Mouse (Mus musculus): ENCODE data around the gene Lenep. TPM values are rescaled to one million over a fixed set of nuclear protein-coding genes. Genes with fewer than 3 reads are reported as not detected.
"Not testable (repeated sequence)": the region's sequence is repeated elsewhere in the genome, so short reads cannot be mapped to it uniquely, and the experiment has no call there.

Lenep gene
- under 1 TPM in 1 of 2 experiments, not detected in 1; 0.68 TPM for total RNA-seq (2021)

DNA sequence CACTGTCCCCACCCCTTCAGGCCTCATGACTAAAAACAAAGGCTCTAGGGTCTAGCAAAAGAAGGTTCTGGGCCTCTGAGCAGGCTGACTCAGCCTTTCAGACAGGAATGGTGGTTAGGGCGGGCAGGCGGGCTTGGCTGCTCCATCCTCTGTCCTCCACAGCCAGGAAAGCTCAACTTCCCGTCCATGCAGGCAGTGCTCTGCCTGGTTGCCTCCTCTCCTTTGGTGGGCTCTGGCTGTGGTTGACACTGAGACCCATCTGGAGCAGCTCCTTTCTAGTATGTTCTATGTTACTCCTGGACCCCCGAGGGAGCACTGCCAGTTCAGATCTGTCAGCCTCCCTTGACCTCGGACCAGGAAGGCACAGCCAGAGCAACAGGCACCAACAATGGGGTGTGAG is at the start of gene Lenep:
Gene Lenep (minus strand): TSS at position 101 of the 400 bp plus-strand sequence.
- DNase-seq, result no peak

DNA sequence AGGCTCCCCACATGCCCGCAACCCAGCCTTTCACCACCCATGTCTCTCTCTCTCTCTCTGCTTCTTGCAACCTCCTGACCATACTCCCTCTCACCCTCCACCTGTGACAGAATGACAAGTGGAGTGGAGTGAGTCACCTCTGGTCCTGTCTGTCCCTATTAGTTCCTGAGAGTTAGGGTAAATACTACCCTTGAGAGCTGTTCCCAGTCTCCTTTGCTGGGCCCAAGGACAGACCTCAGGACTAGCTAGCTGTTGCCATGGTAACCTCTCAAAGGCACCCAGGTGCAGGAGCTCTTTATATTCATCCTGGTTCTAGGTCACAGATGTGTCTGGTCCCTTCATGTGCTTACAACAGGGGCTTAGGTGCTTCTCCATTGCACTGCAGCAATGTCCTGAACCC is 49.3 kb upstream of the Lenep start:
- DNase-seq, result no peak

DNA sequence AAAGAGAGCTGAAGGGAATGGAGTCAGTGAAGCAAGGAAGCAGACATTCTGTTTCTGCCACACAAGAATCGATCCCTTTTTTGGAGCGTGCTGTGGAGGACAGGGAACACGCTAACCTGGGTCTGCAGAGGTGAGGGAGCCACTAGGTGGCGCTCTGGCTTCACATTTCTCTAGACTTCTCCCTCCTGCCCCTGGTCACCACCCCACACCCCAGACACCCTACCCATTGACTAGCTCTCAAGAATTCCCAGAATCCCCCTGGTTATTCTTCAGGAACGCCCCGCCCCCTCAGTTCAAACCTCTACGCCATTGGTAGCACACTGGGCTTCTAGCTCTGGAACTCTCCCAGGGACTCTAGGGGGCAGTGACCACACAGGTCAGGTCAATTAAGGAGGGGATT is 46.9 kb upstream of the Lenep start:
- peak; percentile 81 for DNase-seq

DNA sequence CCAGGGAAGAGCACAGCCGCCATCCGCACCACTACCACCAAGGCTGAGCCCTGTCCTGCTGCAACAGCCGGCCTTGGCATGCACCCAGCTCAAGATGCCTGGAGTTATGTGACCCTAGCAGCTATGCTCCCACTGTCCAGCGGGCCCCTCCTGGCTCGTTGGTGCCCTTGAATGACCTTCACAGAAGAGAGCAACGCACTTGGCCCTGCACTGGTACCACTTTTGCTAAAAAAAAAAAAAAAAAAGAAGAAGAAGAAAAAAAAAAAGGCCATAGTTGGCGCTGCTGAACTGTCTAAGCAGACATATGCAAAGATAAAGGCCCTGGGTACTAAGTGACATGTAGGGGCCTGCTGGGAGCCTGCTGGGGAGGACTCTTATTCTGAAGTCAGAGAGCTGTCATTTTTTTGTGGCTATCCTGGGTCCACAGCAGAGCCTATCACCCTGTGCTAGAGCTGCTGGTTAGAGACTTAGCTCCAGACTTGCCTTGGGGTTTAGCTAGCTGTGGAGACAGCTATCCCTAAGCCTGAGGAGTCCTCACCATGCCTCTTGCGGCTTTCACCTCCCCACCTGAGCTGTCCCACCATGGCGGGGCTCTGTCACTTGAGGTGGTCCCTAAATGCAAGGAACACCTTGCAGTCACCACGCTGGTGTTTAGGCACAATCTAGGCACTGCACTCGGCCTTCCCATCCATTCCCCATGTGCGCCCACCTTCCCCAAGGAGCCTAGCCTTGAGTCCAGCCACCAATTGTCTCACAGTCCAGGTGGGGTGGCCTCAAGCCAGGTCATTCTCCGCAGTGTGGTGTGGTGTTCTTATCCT is 46.3 kb upstream of the Lenep start:
- DNase-seq, result peak; percentile 73

DNA sequence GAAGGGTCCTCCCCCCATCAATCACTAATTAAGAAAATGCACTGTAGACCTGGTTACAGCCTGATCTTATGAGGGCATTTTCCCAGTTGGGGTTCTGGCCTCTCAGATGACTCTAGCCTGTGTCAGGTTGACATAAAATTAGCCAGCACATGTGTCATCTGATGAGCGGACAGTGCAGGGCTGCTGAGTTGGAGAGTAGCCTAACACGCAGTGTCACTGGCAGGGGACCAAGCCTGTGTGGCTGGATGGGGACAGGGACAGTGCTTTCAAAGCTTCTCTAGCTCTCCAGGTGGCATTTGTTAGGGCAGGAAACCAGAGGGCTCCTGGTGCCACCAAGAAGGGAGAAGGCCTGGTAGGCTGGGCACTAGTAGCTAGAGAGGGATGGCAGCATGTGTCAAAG is 38.1 kb upstream of the Lenep start:
- peak; percentile 38 for DNase-seq

DNA sequence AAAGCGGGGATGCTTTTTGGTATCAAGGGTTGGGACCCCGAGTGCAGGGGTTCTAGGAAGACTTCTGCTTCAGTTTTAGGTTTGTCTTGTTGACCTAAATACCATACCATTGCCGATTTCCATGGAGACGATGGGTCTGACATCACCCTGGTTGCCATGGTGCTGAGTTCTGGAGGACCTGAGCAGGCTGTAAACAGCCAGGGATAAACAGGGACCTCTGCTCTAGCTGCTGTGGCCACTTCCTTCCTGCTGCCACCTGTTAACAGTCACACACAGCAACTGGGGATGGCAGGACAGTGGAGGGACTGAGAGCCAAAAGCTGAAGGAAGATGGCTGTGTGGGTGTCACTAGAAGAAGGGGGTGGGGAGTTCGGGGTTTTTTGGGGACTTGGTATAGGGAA is 34.7 kb upstream of the Lenep start:
- DNase-seq, result peak; percentile 44

DNA sequence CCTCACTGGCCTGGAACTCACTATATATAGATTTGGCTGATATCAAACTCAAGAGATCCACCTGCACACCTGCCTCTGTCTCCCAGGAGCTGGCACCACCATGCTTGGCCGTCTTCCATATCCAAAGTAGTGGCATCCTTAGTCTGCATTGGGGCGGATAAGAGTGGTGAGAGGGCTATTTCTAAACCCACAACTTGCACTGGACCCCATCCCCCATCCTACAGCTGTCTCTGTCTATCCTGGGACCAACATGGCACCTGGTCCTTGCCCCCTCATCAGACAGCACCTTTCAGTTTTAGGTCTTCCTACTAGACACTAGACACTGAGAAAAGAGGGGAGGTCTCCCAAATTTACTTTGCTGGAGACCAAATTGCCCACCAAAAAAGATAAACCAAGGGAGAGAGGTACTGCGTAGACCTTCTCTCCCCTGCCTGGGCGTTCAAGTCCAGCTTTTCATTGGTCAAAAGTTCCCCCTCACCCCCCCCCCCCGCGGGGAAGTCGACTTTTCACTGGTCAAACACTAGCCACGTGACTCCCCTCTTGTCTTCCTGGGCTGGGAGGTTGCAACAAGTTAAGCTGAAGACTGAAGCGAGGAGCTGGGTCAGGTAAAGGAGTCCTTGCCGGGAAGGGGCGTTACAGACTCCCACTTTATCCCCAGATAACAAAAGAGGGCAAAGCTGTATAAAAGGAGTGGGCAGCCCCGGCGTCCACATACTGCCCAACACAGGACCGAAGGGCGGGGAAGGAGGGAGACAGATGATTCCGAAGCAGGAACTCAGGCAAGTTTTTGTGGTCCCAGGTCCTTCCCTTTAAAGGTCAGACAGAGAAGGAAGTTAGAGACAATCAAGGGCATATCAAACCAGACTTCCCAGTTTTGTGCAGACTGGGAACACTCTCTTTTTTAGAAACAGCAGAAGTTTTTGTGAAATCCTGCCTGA is 33.9 kb upstream of the Lenep start, which contains the start of gene Pbxip1:
Gene Pbxip1 (plus strand): TSS at position 531 of the 938 bp plus-strand sequence.
- peak; percentile 69 for DNase-seq

DNA sequence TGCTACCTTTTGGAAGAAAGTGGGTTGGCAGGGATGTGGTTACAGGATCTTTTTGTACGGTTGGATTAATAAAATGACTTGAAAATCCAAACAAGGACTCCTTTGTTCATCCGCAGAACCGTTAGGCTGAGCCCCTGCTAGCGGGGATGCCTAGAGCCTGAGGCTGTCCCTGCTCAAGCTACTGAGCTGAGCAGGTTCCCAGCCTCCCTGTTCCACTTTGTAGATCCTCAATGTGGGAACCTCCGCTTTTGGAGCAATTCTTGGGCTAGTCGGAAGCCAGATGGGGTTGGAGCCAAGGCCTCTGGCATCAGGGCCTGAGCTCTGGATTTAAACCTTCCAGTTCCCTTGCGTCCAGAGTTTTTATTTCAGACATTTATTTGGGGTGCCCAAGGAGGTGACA is 32.4 kb upstream of the Lenep start:
- no peak for DNase-seq

DNA sequence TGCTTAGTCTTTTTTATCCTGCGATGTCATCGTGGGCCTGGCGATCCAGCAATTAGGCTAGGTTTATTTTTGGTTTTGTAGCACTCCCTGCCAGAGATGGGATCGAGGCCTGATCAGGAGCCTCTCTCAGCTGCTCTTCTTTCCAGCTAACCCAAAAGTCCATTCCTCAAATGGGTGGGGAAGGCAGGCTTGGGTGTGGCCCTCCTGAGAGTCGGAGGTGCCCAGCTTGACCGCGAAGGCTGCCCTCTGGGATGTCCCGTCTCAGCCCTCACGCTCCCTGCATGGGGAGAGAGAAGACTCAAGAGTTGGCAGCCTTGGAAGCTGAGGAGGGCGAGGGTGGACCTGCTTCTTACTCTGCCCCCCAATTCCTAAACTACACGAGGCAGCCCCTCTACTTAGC is 31.9 kb upstream of the Lenep start:
- DNase-seq, result no peak

DNA sequence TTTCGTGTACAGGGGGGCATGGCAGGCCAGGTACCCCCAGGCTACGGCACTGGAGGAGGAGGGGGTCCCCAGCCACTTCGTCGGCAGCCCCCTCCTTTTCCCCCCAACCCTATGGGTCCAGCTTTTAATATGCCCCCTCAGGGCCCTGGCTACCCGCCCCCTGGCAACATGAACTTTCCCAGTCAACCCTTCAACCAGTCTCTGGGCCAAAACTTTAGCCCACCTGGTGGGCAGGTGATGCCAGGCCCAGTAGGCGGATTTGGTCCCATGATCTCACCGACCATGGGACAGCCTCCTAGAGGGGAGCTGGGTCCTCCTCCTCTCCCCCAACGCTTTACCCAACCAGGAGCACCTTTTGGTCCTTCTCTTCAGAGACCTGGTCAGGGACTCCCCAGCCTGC is 30.0 kb upstream of the Lenep start:
- DNase-seq, result no peak

DNA sequence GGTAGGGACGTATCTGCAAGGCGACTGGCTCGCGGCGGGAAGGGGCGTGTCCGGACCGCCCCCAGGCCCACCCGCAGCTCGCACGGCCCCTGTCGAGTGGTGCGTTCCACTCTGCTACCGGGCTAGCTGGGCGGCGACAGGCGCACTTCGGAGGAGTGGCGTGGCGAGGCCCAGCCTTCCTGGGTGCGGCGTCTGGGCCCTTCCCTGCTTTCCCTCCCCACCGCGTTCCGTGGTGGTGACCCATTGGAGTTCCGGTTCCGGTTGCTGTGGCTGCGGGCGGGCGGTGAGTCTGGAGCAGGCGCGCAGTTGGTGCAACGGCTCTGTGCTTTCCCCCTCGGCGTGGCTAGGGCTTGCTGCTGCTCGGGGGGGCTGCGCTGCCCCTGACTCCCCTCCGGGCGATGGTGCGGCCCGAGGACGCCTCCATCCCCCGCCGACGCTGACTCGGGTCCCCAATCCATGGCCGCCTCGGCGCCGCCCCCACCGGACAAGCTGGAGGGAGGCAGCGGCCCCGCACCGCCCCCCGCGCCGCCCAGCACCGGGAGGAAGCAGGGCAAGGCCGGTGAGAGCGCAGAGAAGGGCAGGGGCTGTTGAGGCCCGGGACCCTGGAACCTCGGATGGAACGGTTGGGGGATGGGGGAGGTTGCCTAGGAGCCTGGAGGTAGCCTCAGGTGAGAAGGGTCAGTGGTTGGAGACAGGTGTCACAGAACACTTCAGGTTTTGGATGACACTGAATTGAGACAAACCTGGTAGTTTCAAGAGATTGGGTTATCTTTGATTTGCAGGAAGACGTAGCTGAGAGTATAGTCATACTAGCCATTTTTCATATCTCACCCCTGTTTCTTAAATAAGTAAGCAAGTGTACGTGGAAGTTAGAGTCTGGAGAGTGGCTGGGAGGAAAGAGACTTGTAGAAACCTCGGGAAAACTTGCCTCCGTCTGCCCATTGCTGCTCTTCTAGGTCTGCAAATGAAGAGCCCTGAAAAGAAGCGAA is 27.9 kb upstream of the Lenep start, which contains the start of gene Pygo2:
Gene Pygo2 (plus strand): TSS at position 44 of the 989 bp plus-strand sequence.
- DNase-seq, result peak; percentile 95

DNA sequence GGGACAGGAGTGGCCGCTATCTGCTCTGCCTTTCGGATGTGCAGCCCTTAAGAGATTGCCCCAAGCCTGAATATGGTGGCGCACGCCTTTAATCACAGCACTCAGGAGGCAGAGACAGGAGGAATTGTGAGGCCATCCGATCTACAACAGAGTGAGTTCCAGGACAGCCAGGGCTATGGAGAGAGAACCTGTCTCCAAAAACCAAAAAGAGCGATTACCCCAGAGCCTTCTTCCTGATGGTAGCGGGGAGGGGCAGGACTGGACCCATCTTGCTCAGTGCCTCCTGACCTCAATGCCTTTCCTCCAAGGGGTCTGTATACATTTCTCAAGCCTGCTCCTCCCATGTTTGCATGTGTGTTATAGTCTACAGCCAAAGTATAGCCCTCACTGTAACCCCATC is 26.4 kb upstream of the Lenep start:
- DNase-seq, result not testable (repeated sequence)

DNA sequence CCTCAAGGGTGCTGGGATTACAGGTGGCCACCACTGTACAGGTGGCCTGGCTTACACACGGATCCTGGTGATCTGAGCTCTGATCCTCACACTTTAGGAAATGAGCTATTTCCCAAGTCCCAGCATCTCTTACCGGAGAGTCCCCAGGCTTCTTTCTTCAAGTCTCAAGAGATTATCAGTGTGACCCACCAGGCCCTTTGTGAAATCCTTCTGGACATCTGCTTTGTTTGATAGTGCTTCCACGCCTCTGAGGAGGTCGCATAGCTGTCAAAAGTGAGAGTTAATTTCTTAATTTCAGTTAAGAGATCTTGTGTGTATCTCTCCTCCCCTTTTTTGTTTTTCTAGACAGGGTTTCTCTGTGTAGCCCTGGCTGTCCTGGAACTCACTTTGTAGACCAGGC is 23.3 kb upstream of the Lenep start:
- no peak for DNase-seq

DNA sequence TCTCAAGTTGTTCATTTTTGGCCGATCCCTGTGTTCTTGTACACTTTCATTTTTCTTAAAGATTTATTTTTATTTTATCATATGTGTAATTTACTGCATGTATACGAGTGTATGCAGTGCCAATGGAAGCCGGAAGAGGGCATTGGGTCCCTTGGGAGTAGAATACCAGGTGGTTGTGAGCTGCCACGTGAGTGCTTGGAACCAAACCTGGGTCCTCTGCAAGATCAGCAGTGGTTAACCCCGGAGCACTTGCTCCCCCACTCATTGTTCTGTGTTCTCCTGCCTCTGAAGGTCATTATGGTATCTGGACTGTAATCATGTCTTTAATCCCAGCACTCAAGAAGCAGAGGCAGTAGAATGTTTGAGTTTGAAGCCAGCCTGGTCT is 22.5 kb upstream of the Lenep start:
- no peak for DNase-seq

DNA sequence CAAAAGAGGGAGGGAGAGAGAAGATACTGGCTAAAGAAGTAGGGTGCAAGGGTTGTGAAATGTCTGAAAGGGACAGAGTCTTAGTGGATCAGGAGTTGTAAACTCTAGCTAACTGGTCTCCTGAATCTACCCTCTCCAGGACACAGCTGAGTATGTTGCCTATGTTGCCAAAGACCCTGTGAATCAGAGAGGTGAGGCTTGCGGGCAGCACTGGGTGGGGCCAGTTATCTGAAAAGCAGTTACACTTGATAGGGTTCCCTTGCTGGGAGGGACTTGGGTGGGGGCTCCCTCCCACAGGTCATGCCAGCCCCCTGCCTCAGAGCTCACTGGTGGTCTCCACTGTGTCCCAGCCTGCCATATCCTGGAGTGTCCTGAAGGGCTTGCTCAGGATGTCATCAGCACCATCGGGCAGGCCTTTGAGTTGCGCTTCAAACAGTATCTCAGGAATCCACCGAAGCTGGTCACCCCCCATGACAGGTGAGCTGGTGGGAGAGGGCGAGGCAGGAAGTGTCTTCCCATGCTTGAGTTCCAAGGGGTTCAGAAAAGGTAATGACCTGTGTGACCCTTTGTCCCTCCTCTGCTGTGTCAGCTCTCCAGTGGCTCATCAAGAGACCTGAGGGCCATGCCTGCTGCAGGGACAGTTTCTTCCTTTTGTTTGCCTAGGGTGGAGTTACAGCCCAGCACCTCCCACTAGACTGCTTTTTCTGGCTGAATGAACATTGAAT is 22.0 kb upstream of the Lenep start:
- DNase-seq, result no peak

DNA sequence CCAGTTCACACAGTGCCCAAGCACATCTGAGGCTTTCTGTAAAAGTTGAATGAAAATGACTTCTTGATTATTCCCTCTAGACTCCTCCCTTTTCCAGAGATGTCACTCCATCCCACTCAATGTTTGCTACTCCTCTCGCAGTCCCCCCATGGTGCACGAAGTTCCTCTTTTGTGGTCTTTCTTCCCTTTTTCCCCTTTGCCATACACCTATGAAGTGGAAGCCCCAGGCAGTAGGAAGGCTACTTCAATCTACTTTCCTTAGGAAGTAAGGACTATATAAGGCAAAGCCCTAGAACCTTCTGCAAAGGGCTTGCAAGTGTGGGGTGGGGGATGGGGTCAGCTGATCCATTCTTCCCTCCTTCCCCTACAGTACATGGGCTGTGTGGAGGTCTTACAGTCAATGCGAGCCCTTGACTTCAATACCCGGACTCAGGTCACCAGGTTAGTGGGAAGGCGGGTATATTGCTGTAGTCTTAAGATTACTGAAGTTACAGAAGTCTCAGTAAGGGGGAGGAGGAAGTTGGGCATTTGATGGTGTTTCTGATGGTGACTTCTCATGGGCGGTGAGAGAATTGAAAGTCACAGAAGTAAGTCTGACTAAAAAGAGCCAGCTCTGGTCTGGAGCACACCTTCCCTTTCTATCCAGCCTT is 20.1 kb upstream of the Lenep start:
- no peak for DNase-seq

DNA sequence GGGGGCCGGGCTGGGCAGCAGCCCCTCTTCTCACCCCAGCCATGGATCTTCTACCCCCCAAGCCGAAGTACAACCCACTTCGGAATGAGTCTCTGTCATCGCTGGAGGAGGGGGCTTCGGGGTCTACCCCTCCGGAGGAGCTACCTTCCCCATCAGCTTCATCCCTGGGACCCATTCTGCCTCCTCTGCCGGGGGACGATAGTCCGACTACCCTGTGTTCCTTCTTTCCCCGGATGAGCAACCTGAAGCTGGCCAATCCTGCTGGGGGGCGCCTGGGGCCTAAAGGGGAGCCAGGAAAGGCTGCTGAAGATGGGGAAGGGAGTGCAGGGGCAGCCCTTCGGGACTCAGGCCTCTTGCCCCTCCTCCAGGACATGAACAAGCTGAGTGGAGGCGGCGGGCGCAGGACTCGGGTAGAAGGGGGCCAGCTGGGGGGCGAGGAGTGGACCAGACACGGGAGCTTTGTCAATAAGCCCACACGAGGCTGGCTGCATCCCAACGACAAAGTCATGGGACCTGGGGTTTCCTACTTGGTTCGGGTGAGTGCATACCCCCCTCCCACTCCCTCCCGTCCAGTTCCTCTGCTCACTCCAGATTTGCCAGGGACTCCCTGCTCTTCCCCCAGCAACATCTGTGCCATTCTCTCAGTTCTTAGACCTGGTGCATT is 19.3 kb upstream of the Lenep start:
- peak; percentile 47 for DNase-seq

DNA sequence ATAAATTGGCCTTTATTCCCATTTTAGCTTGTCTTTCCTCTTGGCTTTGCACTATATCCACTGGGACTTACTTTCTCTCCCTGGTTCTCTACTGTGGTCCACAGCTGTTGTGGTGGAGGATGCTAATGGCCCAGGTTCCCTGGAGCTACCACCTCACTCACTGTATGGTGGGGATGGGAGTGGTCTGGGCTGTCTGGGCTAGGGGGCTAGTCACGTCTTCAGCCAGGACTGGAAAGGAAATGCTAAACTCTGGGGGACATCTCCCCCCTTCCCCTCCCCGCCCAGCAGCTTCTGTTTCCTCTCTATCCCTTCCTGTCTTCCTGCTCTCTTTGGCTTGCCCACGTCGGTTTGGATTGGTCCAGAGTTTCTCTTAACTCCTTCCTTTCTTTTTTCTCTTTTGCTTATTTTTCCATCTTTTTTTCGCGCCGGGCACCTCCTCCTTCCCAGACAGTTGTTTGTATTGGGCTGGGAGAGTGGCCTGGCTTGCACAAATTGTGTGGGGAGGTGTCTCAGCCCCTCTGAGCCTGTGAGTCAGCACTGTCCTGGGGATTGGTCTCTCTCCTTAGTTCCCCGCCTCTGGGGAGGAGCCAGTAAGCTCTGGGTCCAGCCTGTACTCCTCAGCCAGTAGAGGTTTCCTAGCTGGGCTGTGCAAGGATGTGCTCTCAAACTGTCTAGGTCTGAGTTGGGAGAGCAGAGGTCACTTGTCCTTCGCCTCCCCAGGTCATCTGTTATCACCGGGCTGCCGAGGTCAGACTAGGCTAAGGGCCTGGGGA is 18.6 kb upstream of the Lenep start:
- DNase-seq, result peak; percentile 85

DNA sequence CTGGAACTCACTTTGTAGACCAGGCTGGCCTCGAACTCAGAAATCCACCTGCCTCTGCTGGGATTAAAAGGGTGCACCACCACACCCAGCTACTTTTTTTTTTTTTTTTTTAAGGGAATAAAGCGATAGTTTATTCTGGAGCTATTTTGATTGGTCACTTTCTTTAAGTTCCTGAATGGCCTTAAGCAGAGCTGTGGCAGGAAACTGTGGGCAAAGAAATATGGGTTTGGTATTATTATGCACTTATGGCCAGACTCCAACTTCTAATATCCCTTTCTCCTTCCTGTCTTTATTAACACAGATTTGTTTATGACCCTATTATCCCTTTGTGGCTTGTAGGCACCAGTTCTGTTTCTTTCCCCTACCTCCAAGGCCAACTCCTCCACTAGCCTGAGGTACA is 17.8 kb upstream of the Lenep start:
- DNase-seq, result no peak
